Mouse (Mus musculus): ENCODE results near the gene Mpped2. TPM values are rescaled to one million over a fixed set of nuclear protein-coding genes. Genes with fewer than 3 reads are reported as not detected.
A peak's percentile ranks its signal among the peaks of the same experiment; 100 is the strongest.

The Mpped2 gene
- polyA plus RNA-seq, 1 experiment from 2014 or later, result 221 TPM

- Histone ChIP-seq H3K27ac (replicated peaks) (peak overlapping the region; percentile 60), H3K4me2 (replicated peaks) (peak overlapping the region; percentile 33; the same call in 1 of the 2 replicates), H3K4me1 (peaks cover 13% of the 10 kb centered on the region), H3K27me3 (no peaks in the 10 kb centered on the region), H3K9me3 (no peaks in the 10 kb centered on the region), H3K36me3 (no peaks in the 10 kb centered on the region), H3K9ac (replicated peaks) (no peak overlapping the region), H3K4me3 (0 out of 2 replicates have a peak overlapping the region, but pooled peaks have one; percentile 4)
- peak; percentile 80 for ATAC-seq (replicated peaks)
- WGBS, result 11% methylated on average over 9 of the region's 9 CpGs
Measured at GRCm38 (mm10) chr2:106683185-106683831, 9.8 kb upstream of the Mpped2 start.

GRCm38 (mm10) chr2:106683832-106684231 lies 9.2 kb upstream of the Mpped2 start:
- H3K27me3 ChIP-seq, result no peaks in the 10 kb centered on the region
- H3K4me1 ChIP-seq, result peaks cover 13% of the 10 kb centered on the region
- no peak overlapping the region for H3K4me3 ChIP-seq
- no peaks in the 10 kb centered on the region for H3K9me3 ChIP-seq
- H3K36me3 ChIP-seq, result no peaks in the 10 kb centered on the region
- ATAC-seq (replicated peaks), result peak; percentile 77
- no peak overlapping the region for H3K9ac ChIP-seq (replicated peaks)
- 22% methylated on average over 4 of the region's 4 CpGs for WGBS
- H3K27ac ChIP-seq (replicated peaks), result peak overlapping the region; percentile 60
- H3K4me2 ChIP-seq (replicated peaks), result peak overlapping the region; percentile 33; the same call in 1 of the 2 replicates

- Histone ChIP-seq H3K4me1 (peaks cover 29% of the 10 kb centered on the region), H3K27ac (replicated peaks) (peak overlapping the region; percentile 100), H3K27me3 (no peaks in the 10 kb centered on the region), H3K9ac (replicated peaks) (0 out of 2 replicates have a peak overlapping the region, but pooled peaks have one; percentile 2), H3K4me3 (peak overlapping the region; percentile 92; the same call in 1 of the 2 replicates), H3K36me3 (no peaks in the 10 kb centered on the region), H3K9me3 (no peaks in the 10 kb centered on the region), H3K4me2 (replicated peaks) (peak overlapping the region; percentile 87)
- WGBS, result 5% methylated on average over 6 of the region's 6 CpGs
- no peak for ATAC-seq (replicated peaks)
Measured at GRCm38 (mm10) chr2:106691753-106692363, 1.2 kb upstream of the Mpped2 start.

- peak overlapping the region; percentile 100 for H3K9ac ChIP-seq (replicated peaks)
- no peak for ATAC-seq (replicated peaks)
- no peaks in the 10 kb centered on the region for H3K36me3 ChIP-seq
- WGBS, result 1% methylated on average over 14 of the region's 14 CpGs
- H3K27ac ChIP-seq (replicated peaks), result peak overlapping the region; percentile 100
- no peaks in the 10 kb centered on the region for H3K9me3 ChIP-seq
- H3K4me3 ChIP-seq, result peak overlapping the region; percentile 92
- H3K4me1 ChIP-seq, result peaks cover 34% of the 10 kb centered on the region
- H3K27me3 ChIP-seq, result no peaks in the 10 kb centered on the region
- H3K4me2 ChIP-seq (replicated peaks), result peak overlapping the region; percentile 87
Measured at GRCm38 (mm10) chr2:106692405-106692782, 675 bp upstream of the Mpped2 start.

- Histone ChIP-seq H3K4me2 (replicated peaks) (peak overlapping the region; percentile 87), H3K9ac (replicated peaks) (peak overlapping the region; percentile 100), H3K4me3 (peak overlapping the region; percentile 92), H3K36me3 (no peaks in the 10 kb centered on the region), H3K4me1 (peaks cover 49% of the 10 kb centered on the region), H3K27me3 (no peaks in the 10 kb centered on the region), H3K9me3 (no peaks in the 10 kb centered on the region), H3K27ac (replicated peaks) (peak overlapping the region; percentile 100)
- peak; percentile 49 for ATAC-seq (replicated peaks)
- 0% methylated on average over 89 of the region's 91 CpGs for WGBS
Measured at GRCm38 (mm10) chr2:106693702-106694566, 865 bp downstream of the Mpped2 start.

GRCm38 (mm10) chr2:106694567-106694885 lies 1.5 kb downstream of the Mpped2 start:
- Histone ChIP-seq H3K4me2 (replicated peaks) (peak overlapping the region; percentile 87), H3K27me3 (no peaks in the 10 kb centered on the region), H3K36me3 (no peaks in the 10 kb centered on the region), H3K4me3 (peak overlapping the region; percentile 92), H3K4me1 (peaks cover 55% of the 10 kb centered on the region), H3K9ac (replicated peaks) (peak overlapping the region; percentile 100), H3K9me3 (no peaks in the 10 kb centered on the region), H3K27ac (replicated peaks) (peak overlapping the region; percentile 100)
- WGBS, result 0% methylated on average over 10 of the region's 10 CpGs
- no peak for ATAC-seq (replicated peaks)

- Histone ChIP-seq H3K36me3 (no peaks in the 10 kb centered on the region), H3K4me3 (peak overlapping the region; percentile 92), H3K4me1 (peaks cover 61% of the 10 kb centered on the region), H3K9me3 (no peaks in the 10 kb centered on the region), H3K9ac (replicated peaks) (peak overlapping the region; percentile 100), H3K27me3 (no peaks in the 10 kb centered on the region), H3K27ac (replicated peaks) (peak overlapping the region; percentile 100), H3K4me2 (replicated peaks) (peak overlapping the region; percentile 87)
- ATAC-seq (replicated peaks), result peak; percentile 51
- WGBS, result 0% methylated on average over 40 of the region's 41 CpGs
Measured at GRCm38 (mm10) chr2:106694886-106695733, 2.0 kb downstream of the Mpped2 start.

GRCm38 (mm10) chr2:106695734-106696022 lies 2.6 kb downstream of the Mpped2 start:
- Histone ChIP-seq H3K9ac (replicated peaks) (peak overlapping the region; percentile 100), H3K4me3 (peak overlapping the region; percentile 92), H3K4me2 (replicated peaks) (peak overlapping the region; percentile 87), H3K27ac (replicated peaks) (peak overlapping the region; percentile 100), H3K36me3 (no peaks in the 10 kb centered on the region), H3K27me3 (no peaks in the 10 kb centered on the region), H3K9me3 (no peaks in the 10 kb centered on the region), H3K4me1 (peaks cover 62% of the 10 kb centered on the region)
- 1% methylated on average over 13 of the region's 13 CpGs for WGBS
- ATAC-seq (replicated peaks), result no peak

- no peaks in the 10 kb centered on the region for H3K36me3 ChIP-seq
- H3K4me3 ChIP-seq, result peak overlapping the region; percentile 92
- ATAC-seq (replicated peaks), result no peak
- peak overlapping the region; percentile 87 for H3K4me2 ChIP-seq (replicated peaks)
- H3K4me1 ChIP-seq, result peaks cover 63% of the 10 kb centered on the region
- no peaks in the 10 kb centered on the region for H3K27me3 ChIP-seq
- no peaks in the 10 kb centered on the region for H3K9me3 ChIP-seq
- H3K9ac ChIP-seq (replicated peaks), result peak overlapping the region; percentile 100
- H3K27ac ChIP-seq (replicated peaks), result peak overlapping the region; percentile 100
- 40% methylated on average over 8 of the region's 8 CpGs for WGBS
Measured at GRCm38 (mm10) chr2:106696372-106696771, 3.3 kb downstream of the Mpped2 start.

GRCm38 (mm10) chr2:106705664-106706063 lies 12.6 kb downstream of the Mpped2 start:
- ATAC-seq (replicated peaks), result no peak
- Histone ChIP-seq H3K27ac (replicated peaks) (no peak overlapping the region), H3K36me3 (no peaks in the 10 kb centered on the region), H3K9ac (replicated peaks) (no peak overlapping the region), H3K4me2 (replicated peaks) (no peak overlapping the region), H3K9me3 (no peaks in the 10 kb centered on the region), H3K27me3 (no peaks in the 10 kb centered on the region), H3K4me3 (no peak overlapping the region), H3K4me1 (peaks cover 50% of the 10 kb centered on the region)
- WGBS, result 74% methylated on average over 5 of the region's 5 CpGs

GRCm38 (mm10) chr2:106707136-106707535 lies 14.1 kb downstream of the Mpped2 start:
- Histone ChIP-seq H3K4me3 (no peak overlapping the region), H3K36me3 (no peaks in the 10 kb centered on the region), H3K9me3 (no peaks in the 10 kb centered on the region), H3K4me1 (peaks cover 56% of the 10 kb centered on the region), H3K27me3 (no peaks in the 10 kb centered on the region), H3K9ac (replicated peaks) (no peak overlapping the region), H3K27ac (replicated peaks) (peak overlapping the region; percentile 46; the same call in 1 of the 2 replicates), H3K4me2 (replicated peaks) (no peak overlapping the region)
- ATAC-seq (replicated peaks), result no peak
- WGBS, result 77% methylated on average over 2 of the region's 2 CpGs
